Comparison of ENCODE assay signal across 7 mouse cellular contexts in the genomic region with DNA sequence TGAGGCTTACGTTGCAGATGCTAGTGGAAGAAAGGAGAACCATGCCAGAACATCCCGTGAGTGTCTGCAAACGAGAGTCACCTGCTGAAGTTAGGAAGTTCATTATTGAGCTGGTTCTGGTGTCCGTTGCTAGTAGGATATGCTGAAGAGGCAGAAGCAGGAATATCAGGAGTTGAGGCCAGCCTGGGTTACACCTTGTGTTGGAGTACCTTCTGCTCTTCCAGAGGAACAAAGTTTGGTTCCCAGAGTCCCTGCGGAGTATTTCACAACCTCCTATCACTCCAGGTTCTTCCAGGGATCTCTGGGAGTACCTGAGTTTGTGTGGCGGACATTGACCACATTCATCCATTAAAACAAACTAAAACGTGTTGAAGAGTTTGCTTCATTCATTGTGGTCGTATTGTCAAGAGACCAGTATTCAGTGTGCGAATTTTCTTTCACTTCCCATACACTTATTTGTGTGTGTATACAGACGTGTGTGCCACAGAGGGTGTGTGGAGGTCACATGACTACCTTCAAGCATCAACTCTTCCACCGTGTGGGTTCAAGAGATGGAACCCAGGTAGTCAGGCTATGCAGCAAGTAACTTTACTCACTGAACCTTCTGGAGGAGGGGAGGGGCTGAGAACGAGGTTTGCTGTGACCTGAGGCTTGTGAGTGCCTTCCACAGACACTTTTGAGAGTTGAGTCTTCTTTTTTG. TPM values are rescaled to one million over a fixed set of nuclear protein-coding genes. Genes with fewer than 3 reads are reported as not detected.
DNase-seq lines count a peak whose midpoint lies in the region; ATAC-seq lines count a peak whose summit lies in the region.

No protein-coding gene starts in this region.

- H3K4me3 ChIP-seq in neural tube, embryonic 11.5 days (ENCODE audit: low read depth, low read length): peak overlapping the region; percentile 51
- peak overlapping the region; percentile 72 for H3K4me3 ChIP-seq in forebrain, embryonic 12.5 days (replicated peaks)
- peak overlapping the region; percentile 70 for H3K4me3 ChIP-seq in limb, embryonic 15.5 days
- peak overlapping the region; percentile 70 for H3K4me3 ChIP-seq in stomach, embryonic 14.5 days (ENCODE audit: low read depth, low read length)

- no peak overlapping the region for H3K27ac ChIP-seq in neural tube, embryonic 11.5 days (ENCODE audit: low read depth, low read length)
- H3K27ac ChIP-seq in forebrain, embryonic 12.5 days: no peak overlapping the region
- H3K27ac ChIP-seq in limb, embryonic 15.5 days: peak overlapping the region; percentile 78; the same call in 1 of the 2 replicates
- peak overlapping the region; percentile 74; the same call in 1 of the 2 replicates for H3K27ac ChIP-seq in stomach, embryonic 14.5 days (ENCODE audit: low read length)

- no peaks in the 10 kb centered on the region for H3K9me3 ChIP-seq in neural tube, embryonic 11.5 days (ENCODE audit: control insufficient read depth, low read length)
- no peaks in the 10 kb centered on the region for H3K9me3 ChIP-seq in forebrain, embryonic 12.5 days
- H3K9me3 ChIP-seq in limb, embryonic 15.5 days: no peaks in the 10 kb centered on the region
- H3K9me3 ChIP-seq in stomach, embryonic 14.5 days (ENCODE audit: control insufficient read depth, low read depth, low read length): no peaks in the 10 kb centered on the region

- 59% methylated on average over 12 of the region's 12 CpGs for WGBS in neural tube, embryonic 11.5 days
- WGBS in forebrain, embryonic 12.5 days: 60% methylated on average over 12 of the region's 12 CpGs
- 53% methylated on average over 12 of the region's 12 CpGs for WGBS in limb, embryonic 15.5 days
- WGBS in stomach, embryonic 14.5 days: 50% methylated on average over 12 of the region's 12 CpGs

- H3K9ac ChIP-seq in neural tube, embryonic 11.5 days (ENCODE audit: low read length): peak overlapping the region; percentile 69
- H3K9ac ChIP-seq in forebrain, embryonic 12.5 days: peak overlapping the region; percentile 88
- H3K9ac ChIP-seq in limb, embryonic 15.5 days: peak overlapping the region; percentile 83
- peak overlapping the region; percentile 77 for H3K9ac ChIP-seq in stomach, embryonic 14.5 days (replicated peaks; ENCODE audit: low read depth, low read length)

- H3K4me2 ChIP-seq in neural tube, embryonic 11.5 days (ENCODE audit: low read depth): peak overlapping the region; percentile 66
- peak overlapping the region; percentile 91 for H3K4me2 ChIP-seq in forebrain, embryonic 12.5 days
- H3K4me2 ChIP-seq in limb, embryonic 15.5 days: peak overlapping the region; percentile 79
- peak overlapping the region; percentile 85 for H3K4me2 ChIP-seq in stomach, embryonic 14.5 days (replicated peaks; ENCODE audit: low read depth, low read length)

- peaks cover 4% of the 10 kb centered on the region for H3K4me1 ChIP-seq in neural tube, embryonic 11.5 days (ENCODE audit: control insufficient read depth, insufficient read depth, low read length)
- peaks cover 25% of the 10 kb centered on the region for H3K4me1 ChIP-seq in forebrain, embryonic 12.5 days
- H3K4me1 ChIP-seq in limb, embryonic 15.5 days: peaks cover 26% of the 10 kb centered on the region
- peaks cover 8% of the 10 kb centered on the region; the same call in 1 of the 2 replicates for H3K4me1 ChIP-seq in stomach, embryonic 14.5 days (ENCODE audit: control insufficient read depth, insufficient read depth, low read length)

- H3K27me3 ChIP-seq in neural tube, embryonic 11.5 days (ENCODE audit: control insufficient read depth, insufficient read depth, low read length): no peaks in the 10 kb centered on the region
- no peaks in the 10 kb centered on the region for H3K27me3 ChIP-seq in forebrain, embryonic 12.5 days
- H3K27me3 ChIP-seq in limb, embryonic 15.5 days: no peaks in the 10 kb centered on the region
- no peaks in the 10 kb centered on the region for H3K27me3 ChIP-seq in stomach, embryonic 14.5 days (ENCODE audit: control insufficient read depth, insufficient read depth, low read length)

- no peak for DNase-seq in neural tube, embryonic 11.5 days (ENCODE audit: low spot score)
- no peak for DNase-seq in neural tube, embryonic 10.5 days (ENCODE audit: extremely low spot score, low spot score)
- DNase-seq in urinary bladder, adult 18-20 months (ENCODE audit: low spot score in 2 of 2): no peak
- DNase-seq in embryo, embryonic 9.5 days (ENCODE audit: extremely low spot score): no peak

- peaks cover 20% of the 10 kb centered on the region for H3K36me3 ChIP-seq in neural tube, embryonic 11.5 days (ENCODE audit: control insufficient read depth, insufficient read depth, low read length)
- peaks cover 36% of the 10 kb centered on the region for H3K36me3 ChIP-seq in forebrain, embryonic 12.5 days (replicated peaks)
- peaks cover 33% of the 10 kb centered on the region for H3K36me3 ChIP-seq in limb, embryonic 15.5 days
- peaks cover 32% of the 10 kb centered on the region for H3K36me3 ChIP-seq in stomach, embryonic 14.5 days (ENCODE audit: control insufficient read depth, insufficient read depth, low read length)

- no peak for ATAC-seq in neural tube, embryonic 11.5 days (ENCODE audit: insufficient read depth, low FRiP score, low TSS enrichment)
- ATAC-seq in forebrain, embryonic 12.5 days (ENCODE audit: low FRiP score): no peak
- no peak for ATAC-seq in limb, embryonic 15.5 days (ENCODE audit: insufficient number of reproducible peaks, low FRiP score, low TSS enrichment, low read depth)
- no peak for ATAC-seq in stomach, embryonic 14.5 days (ENCODE audit: insufficient number of reproducible peaks, insufficient read depth, low FRiP score, low read depth)

RNA-seq across cellular contexts. Expression of gene Rpl14, which starts 6.6 kb away (rescaled TPM):
- 750 and 805 TPM in 2 replicates for polyA plus RNA-seq in neural tube, embryonic 11.5 days (2014; fragmentation: Nextera tagmentation; extraction: Ambion mirVana)
- 610 and 612 TPM in 2 replicates for polyA plus RNA-seq in forebrain, embryonic 12.5 days (2016; fragmentation: Nextera tagmentation; extraction: Ambion mirVana)
- 706 and 819 TPM in 2 replicates for polyA plus RNA-seq in limb, embryonic 15.5 days (2015; fragmentation: Nextera tagmentation; extraction: Ambion mirVana)
- polyA plus RNA-seq in stomach, embryonic 14.5 days (2014; fragmentation: Nextera tagmentation; extraction: Ambion mirVana): 1,122 and 1,132 TPM in 2 replicates

RNA-seq across cellular contexts. Expression of gene Entpd3, which starts 38.2 kb away (rescaled TPM):
- polyA plus RNA-seq in neural tube, embryonic 11.5 days (2014; fragmentation: Nextera tagmentation; extraction: Ambion mirVana): 0.17 and 0.18 TPM in 2 replicates
- polyA plus RNA-seq in forebrain, embryonic 12.5 days (2016; fragmentation: Nextera tagmentation; extraction: Ambion mirVana): 0.23 and 0.36 TPM in 2 replicates
- 2.1 and 2.8 TPM in 2 replicates for polyA plus RNA-seq in limb, embryonic 15.5 days (2015; fragmentation: Nextera tagmentation; extraction: Ambion mirVana)
- 6.3 and 7.7 TPM in 2 replicates for polyA plus RNA-seq in stomach, embryonic 14.5 days (2014; fragmentation: Nextera tagmentation; extraction: Ambion mirVana)

Comparison
In these comparisons a context has a peak if more than half of its experiments do, and no peak if none do; other contexts are left out.
1. H3K27ac ChIP-seq: peak in limb, embryonic 15.5 days (single experiment) and stomach, embryonic 14.5 days (single experiment); none in neural tube, embryonic 11.5 days (single experiment) and forebrain, embryonic 12.5 days (single experiment).
2. Peak in every context shown above with its lines, with median percentiles within 50 percentile points of each other: H3K4me2 ChIP-seq, H3K4me3 ChIP-seq and H3K9ac ChIP-seq.